Mouse (Mus musculus) gastrocnemius, adult 2 months (tissue): Measurements from ENCODE around the gene Ppp1r13l. TPM values are rescaled to one million over a fixed set of nuclear protein-coding genes. Genes with fewer than 3 reads are reported as not detected.

Experiments
- DNase-seq: peaks from one replicate; pipeline ENCODE4 v3.0.0; 2022
- H3K27ac ChIP-seq: fragments of 200-600 bp; 2 replicates; pipeline ENCODE4 v1.8.1; 2022; ENCODE audit warnings: mild to moderate bottlenecking
- H3K4me3 ChIP-seq: fragments of 200-600 bp; 2 replicates; pipeline ENCODE4 v1.8.1; 2022; ENCODE audit warnings: mild to moderate bottlenecking, moderate library complexity
- CTCF ChIP-seq: fragments of 200-600 bp; IDR thresholded peaks from 2 replicates; pipeline ENCODE4 v1.8.1; 2022; ENCODE audit warnings: antibody characterized with exemption, mild to moderate bottlenecking, moderate library complexity
- intact Hi-C: fragments of 180-260 bp; cut with DNase I; formaldehyde crosslinking; loops from one replicate; pipeline ENCODE4 v1.15.1; 2025
- long read RNA-seq, 2 experiments: library from polyadenylated mRNA; stranded (forward); transcript quantifications; one replicate each; pipeline ENCODE4 v2.0.0; 2021
- total RNA-seq, 2 experiments: library from RNA; stranded (reverse); gene quantifications; 2 replicates each; pipeline ENCODE4 v1.2.3; 2021

Ppp1r13l gene
- 1 to 10 TPM; 2.1 to 4.9 TPM for total RNA-seq
- long read RNA-seq, experiment 1, partial matches to known transcripts: 0 of 4 reads
- long read RNA-seq, experiment 1, other reads (novel, unspliced or antisense): 0 of 4 reads
- long read RNA-seq, experiment 2, partial matches to known transcripts: 0 of 1 reads
- long read RNA-seq, experiment 2, other reads (novel, unspliced or antisense): 1 of 1 reads

DNA sequence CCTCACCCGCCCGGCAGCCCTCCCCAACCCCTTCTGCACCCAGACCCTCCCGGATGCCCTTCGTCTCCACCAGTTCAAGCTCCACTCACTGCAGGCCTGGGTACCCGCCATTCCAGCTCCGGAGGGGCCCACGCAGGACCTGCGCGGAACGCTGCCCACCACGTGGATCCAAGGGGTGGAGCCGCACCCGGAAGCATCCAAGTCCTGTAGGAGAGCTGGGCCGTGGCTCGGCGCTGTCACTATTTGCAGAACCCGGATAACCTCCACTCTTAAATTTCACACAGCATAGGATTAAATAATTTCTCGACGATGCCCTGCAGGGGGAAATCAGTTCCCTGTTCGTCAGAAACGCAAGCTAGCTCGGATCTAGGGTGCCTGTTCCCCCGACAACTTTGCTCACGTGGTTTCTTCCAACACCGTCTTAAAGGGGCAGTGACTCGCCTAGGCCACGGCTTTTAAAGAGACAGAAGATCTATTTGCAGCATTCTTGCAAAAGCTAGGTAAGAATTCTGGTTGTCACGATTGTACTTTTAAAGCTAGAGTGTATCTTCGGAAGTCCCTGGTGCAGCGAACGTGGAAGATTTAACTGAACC is at the start of gene Ppp1r13l, which contains the start of gene Cd3eap:
TSS of gene Ppp1r13l (plus strand) at position 451 of the 593 bp plus-strand sequence.
TSS of gene Cd3eap (minus strand) at position 185 of the 593 bp plus-strand sequence.
- no peak for TF ChIP-seq CTCF
- peak; percentile 92 for DNase-seq

GRCm38 (mm10) chr7:19309884-19310641 is 49.5 kb upstream of the Ppp1r13l start, which contains the start of gene Fosb:
Gene Fosb, minus strand, starts transcription at chr7:19310051.
- H3K27ac ChIP-seq: peak within 1 kb of the TSS; percentile 99
- H3K4me3 ChIP-seq: peak within 1 kb of the TSS; percentile 74
- peak; percentile 97 for DNase-seq
- TF ChIP-seq CTCF: peak; percentile 52
- intact Hi-C loops: no loop called here

More for the DNA sequence above, at the start of gene Ppp1r13l, which contains the start of gene Cd3eap:
- intact Hi-C loops: no loop called here
- H3K4me3 ChIP-seq: peak within 1 kb of the TSS; percentile 88
- H3K27ac ChIP-seq: peak within 1 kb of the TSS; percentile 94

DNA sequence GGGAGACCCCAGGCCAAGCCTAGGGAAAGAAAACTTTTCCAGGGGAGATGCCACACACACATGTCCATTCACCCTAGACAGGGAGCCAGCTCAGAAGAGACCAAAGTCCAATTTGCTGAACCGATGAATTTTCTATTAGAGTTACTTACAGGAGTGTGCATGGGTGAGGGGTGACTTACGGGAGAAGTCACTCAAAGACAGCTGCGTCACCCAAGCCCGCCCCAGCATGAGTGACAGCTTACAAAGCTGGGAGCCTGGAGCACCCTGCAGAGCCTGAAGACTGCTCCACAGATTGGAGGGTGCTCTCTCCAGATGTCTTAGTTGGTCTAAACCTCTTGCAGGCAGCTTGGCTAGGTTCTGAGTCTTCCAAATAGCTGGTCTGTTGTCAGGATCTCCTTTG is 47.6 kb upstream of the Ppp1r13l start:
- no peak overlapping the region for H3K4me3 ChIP-seq
- no peak for TF ChIP-seq CTCF
- no peak overlapping the region for H3K27ac ChIP-seq
- intact Hi-C loops: no loop called here
- no peak for DNase-seq

- intact Hi-C loops: no loop called here
These were observed 45.5 kb upstream of the Ppp1r13l start for GRCm38 (mm10) chr7:19314033-19314432.

DNA sequence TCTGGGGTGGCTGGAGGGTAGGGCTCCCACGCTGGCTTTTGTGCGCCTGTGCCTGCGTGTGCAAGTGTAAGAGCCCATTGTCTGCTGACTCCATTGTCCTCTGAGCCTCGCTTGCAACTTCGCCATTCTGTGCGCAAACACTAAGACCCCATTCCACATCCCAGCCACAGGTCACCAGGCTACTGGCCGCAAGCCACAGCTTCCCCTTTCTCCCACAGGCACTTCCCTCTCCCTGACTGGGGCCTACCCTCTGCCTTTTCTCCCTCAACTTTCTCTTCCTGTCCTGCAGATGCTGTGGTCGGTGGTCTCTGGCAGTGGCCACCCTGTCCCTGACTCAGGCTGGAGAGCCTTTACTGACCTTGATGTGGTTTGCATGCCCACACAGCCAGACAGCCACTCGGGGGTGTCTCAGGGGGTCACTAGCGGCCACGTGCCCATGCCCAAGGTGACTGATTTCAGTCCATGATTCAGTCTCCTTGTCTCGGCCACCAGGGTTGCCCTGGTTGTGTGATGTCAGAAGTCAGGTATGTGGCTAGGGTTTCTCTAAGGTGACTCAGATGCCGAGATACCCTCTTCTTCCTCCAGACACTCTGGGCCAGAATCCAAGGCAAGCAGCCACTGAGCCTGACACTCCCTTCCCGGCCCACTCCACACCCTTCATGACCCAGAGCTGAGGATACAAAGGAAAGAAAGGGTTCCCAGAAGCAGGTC is 42.9 kb upstream of the Ppp1r13l start:
- Histone ChIP-seq H3K27ac (peak overlapping the region; percentile 57), H3K4me3 (no peak overlapping the region)
- intact Hi-C loops: no loop called here
- DNase-seq: peak; percentile 55
- no peak for TF ChIP-seq CTCF

More at GRCm38 (mm10) chr7:19314033-19314432, 45.5 kb upstream of the Ppp1r13l start:
- Histone ChIP-seq H3K27ac (no peak overlapping the region), H3K4me3 (no peak overlapping the region)
- DNase-seq: no peak
- no peak for TF ChIP-seq CTCF

GRCm38 (mm10) chr7:19318201-19318600 is 41.3 kb upstream of the Ppp1r13l start:
- no peak overlapping the region for H3K27ac ChIP-seq
- TF ChIP-seq CTCF: no peak
- DNase-seq: no peak
- intact Hi-C loops: no loop called here
- H3K4me3 ChIP-seq: no peak overlapping the region

DNA sequence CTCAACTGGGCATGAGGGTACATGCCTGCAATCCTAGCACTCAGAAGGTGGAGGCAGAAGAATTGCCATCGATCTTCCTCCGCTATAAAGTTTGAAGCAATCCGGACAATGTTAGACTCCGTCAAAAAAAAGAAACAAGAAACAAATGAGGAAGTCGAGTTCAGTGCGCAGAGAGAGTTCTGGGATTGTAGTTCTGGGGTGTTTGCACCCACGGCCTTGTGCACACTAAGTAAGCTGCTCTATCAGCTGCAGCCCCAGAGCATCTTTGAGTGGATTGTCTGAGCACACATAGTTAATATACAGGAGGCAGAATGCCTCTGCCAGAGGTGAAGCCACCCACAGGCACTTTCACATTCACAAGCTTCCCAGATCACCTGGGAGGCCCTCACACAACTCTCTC is 40.9 kb upstream of the Ppp1r13l start:
- intact Hi-C loops: no loop called here
- DNase-seq: no peak
- TF ChIP-seq CTCF: no peak
- no peak overlapping the region for H3K4me3 ChIP-seq
- H3K27ac ChIP-seq: no peak overlapping the region

DNA sequence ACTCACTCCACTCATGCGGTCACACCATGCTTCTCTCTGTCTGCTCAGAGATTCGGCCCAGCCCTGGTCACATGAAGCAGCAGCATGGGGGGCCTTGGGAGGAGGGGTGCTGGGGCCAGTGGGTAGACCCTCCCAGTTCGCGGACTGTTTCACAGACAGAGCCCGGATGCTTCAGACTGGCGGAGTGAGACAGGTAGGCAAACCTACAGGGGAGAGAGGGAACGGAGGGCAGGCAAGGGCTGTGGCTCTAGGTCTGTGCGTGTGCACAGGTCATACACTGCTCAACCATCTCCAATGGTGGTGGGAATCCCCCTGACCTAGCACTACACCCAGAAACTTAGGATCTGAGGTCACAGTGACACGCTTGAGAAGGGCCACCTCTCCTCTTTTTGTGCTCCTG is 40.1 kb upstream of the Ppp1r13l start:
- H3K4me3 ChIP-seq: peak overlapping the region; percentile 73
- intact Hi-C loops: no loop called here
- H3K27ac ChIP-seq: peak overlapping the region; percentile 85
- no peak for TF ChIP-seq CTCF
- DNase-seq: no peak

DNA sequence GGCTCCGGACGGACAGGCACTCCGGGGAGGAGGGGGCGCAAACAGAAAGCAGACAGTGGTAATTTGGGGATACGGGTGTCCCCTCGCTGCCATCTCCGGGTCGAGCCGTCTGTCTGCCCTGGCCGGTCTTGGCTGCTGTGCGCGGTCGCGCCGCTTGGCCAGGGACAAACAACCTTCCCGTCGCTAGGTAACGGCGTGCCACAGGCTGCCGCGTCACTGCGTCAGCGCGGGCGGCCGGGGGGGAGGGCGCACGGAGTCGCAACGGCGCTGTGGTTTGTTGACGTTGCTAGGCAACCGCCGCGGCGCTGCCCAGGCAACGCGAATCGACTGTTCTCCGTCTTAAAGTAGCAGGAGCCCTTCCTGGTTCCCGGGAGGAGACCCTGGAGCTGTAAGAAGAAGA is 39.6 kb upstream of the Ppp1r13l start:
- H3K27ac ChIP-seq: peak overlapping the region; percentile 85
- intact Hi-C loops: no loop called here
- TF ChIP-seq CTCF: no peak
- DNase-seq: peak; percentile 99
- H3K4me3 ChIP-seq: peak overlapping the region; percentile 73

GRCm38 (mm10) chr7:19320637-19321036 is 38.9 kb upstream of the Ppp1r13l start:
- H3K4me3 ChIP-seq: peak overlapping the region; percentile 73
- peak overlapping the region; percentile 84 for H3K27ac ChIP-seq
- TF ChIP-seq CTCF: no peak
- DNase-seq: no peak
- intact Hi-C loops: no loop called here

- no peak for DNase-seq
- no peak for TF ChIP-seq CTCF
- Histone ChIP-seq H3K27ac (no peak overlapping the region), H3K4me3 (no peak overlapping the region)
- intact Hi-C loops: no loop called here
These were observed 38.1 kb upstream of the Ppp1r13l start for GRCm38 (mm10) chr7:19321464-19321863.

GRCm38 (mm10) chr7:19322489-19322888 is 37.1 kb upstream of the Ppp1r13l start:
- Histone ChIP-seq H3K27ac (no peak overlapping the region), H3K4me3 (no peak overlapping the region)
- intact Hi-C loops: no loop called here
- no peak for DNase-seq
- TF ChIP-seq CTCF: no peak

DNA sequence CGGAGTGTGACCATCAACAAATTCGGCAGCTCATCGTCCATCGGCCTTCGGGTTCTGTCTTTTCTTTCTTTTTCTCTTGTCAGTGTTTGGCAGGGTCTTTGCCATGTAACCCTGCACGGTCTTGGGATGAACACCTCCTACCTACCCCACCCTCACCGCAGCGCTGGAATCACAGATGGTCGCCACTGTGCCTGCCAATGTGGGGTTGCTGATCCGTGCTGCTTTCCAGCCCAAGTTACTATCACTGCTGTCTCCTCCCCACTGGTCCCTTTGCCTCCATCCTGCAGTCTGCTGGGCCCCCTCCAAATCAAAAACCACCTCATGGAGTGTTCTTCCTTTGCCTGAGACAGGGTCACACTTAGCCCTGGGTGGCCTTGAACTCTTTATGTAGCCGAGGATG is 35.3 kb upstream of the Ppp1r13l start:
- Histone ChIP-seq H3K27ac (no peak overlapping the region), H3K4me3 (no peak overlapping the region)
- TF ChIP-seq CTCF: no peak
- DNase-seq: no peak
- intact Hi-C loops: no loop called here
